Mouse (Mus musculus) splenic B cell, adult 2 months (primary cell): ENCODE data around the gene Lipc.

ENCODE experiments used
- DNase-seq: peaks from one replicate; pipeline ENCODE4 v3.0.0-alpha.2; 2011; ENCODE audit warnings: low read depth, low spot score
- H3K27me3 ChIP-seq: 2 replicates; pipeline ENCODE4 v1.6.1; 2012; ENCODE audit warnings: mild to moderate bottlenecking, low read length, moderate library complexity, mixed read lengths; ENCODE audit not compliant: control insufficient read depth, poor library complexity, insufficient read depth, severe bottlenecking
- H3K36me3 ChIP-seq: 2 replicates; pipeline ENCODE4 v1.6.1; 2012; ENCODE audit warnings: mild to moderate bottlenecking, low read length, moderate library complexity, mixed read lengths; ENCODE audit not compliant: control insufficient read depth, poor library complexity, insufficient read depth, severe bottlenecking

Lipc gene

GRCm38 (mm10) chr9:70817396-70817795 lies 134.6 kb downstream of the Lipc start:
- Histone ChIP-seq H3K36me3 (no peaks in the 10 kb centered on the region), H3K27me3 (no peaks in the 10 kb centered on the region)
- no peak for DNase-seq

GRCm38 (mm10) chr9:70816701-70817305 lies 135.2 kb downstream of the Lipc start:
- DNase-seq: peak; percentile 56
- Histone ChIP-seq H3K27me3 (no peaks in the 10 kb centered on the region), H3K36me3 (no peaks in the 10 kb centered on the region)

GRCm38 (mm10) chr9:70812551-70812950 lies 139.5 kb downstream of the Lipc start:
- Histone ChIP-seq H3K36me3 (no peaks in the 10 kb centered on the region), H3K27me3 (no peaks in the 10 kb centered on the region)
- no peak for DNase-seq

GRCm38 (mm10) chr9:70807714-70808113 lies 144.3 kb downstream of the Lipc start:
- H3K36me3 ChIP-seq: no peaks in the 10 kb centered on the region
- no peak for DNase-seq
- H3K27me3 ChIP-seq: no peaks in the 10 kb centered on the region

- no peak for DNase-seq
- no peaks in the 10 kb centered on the region for H3K27me3 ChIP-seq
- no peaks in the 10 kb centered on the region for H3K36me3 ChIP-seq
These were observed 146.0 kb downstream of the Lipc start for GRCm38 (mm10) chr9:70806069-70806468.

- no peak for DNase-seq
- Histone ChIP-seq H3K27me3 (no peaks in the 10 kb centered on the region), H3K36me3 (no peaks in the 10 kb centered on the region)
These were observed 149.2 kb downstream of the Lipc start for GRCm38 (mm10) chr9:70802816-70803215.

GRCm38 (mm10) chr9:70801761-70802160 lies 150.3 kb downstream of the Lipc start:
- no peak for DNase-seq
- H3K27me3 ChIP-seq: no peaks in the 10 kb centered on the region
- H3K36me3 ChIP-seq: no peaks in the 10 kb centered on the region

- no peak for DNase-seq
- H3K27me3 ChIP-seq: no peaks in the 10 kb centered on the region
These were observed 151.3 kb downstream of the Lipc start for GRCm38 (mm10) chr9:70800588-70801315.

GRCm38 (mm10) chr9:70795439-70795757 lies 156.6 kb downstream of the Lipc start:
- Histone ChIP-seq H3K36me3 (no peaks in the 10 kb centered on the region), H3K27me3 (no peaks in the 10 kb centered on the region)
- no peak for DNase-seq

More at GRCm38 (mm10) chr9:70800588-70801315, 151.3 kb downstream of the Lipc start:
- no peaks in the 10 kb centered on the region for H3K36me3 ChIP-seq

- DNase-seq: no peak
- Histone ChIP-seq H3K36me3 (no peaks in the 10 kb centered on the region), H3K27me3 (no peaks in the 10 kb centered on the region)
These were observed 157.2 kb downstream of the Lipc start for GRCm38 (mm10) chr9:70794643-70795438.

GRCm38 (mm10) chr9:70790621-70791020 lies 161.4 kb downstream of the Lipc start:
- Histone ChIP-seq H3K27me3 (no peaks in the 10 kb centered on the region), H3K36me3 (no peaks in the 10 kb centered on the region)
- no peak for DNase-seq

- Histone ChIP-seq H3K27me3 (no peaks in the 10 kb centered on the region), H3K36me3 (no peaks in the 10 kb centered on the region)
- no peak for DNase-seq
These were observed 163.3 kb downstream of the Lipc start for GRCm38 (mm10) chr9:70788705-70789104.

- no peak for DNase-seq
- no peaks in the 10 kb centered on the region for H3K27me3 ChIP-seq
These were observed 169.8 kb downstream of the Lipc start for GRCm38 (mm10) chr9:70782191-70782590.

GRCm38 (mm10) chr9:70775517-70775916 lies 176.5 kb downstream of the Lipc start:
- peaks cover 7% of the 10 kb centered on the region for H3K36me3 ChIP-seq
- H3K27me3 ChIP-seq: no peaks in the 10 kb centered on the region
- no peak for DNase-seq

More at GRCm38 (mm10) chr9:70782191-70782590, 169.8 kb downstream of the Lipc start:
- H3K36me3 ChIP-seq: peaks cover 7% of the 10 kb centered on the region

- DNase-seq: peak; percentile 73
- Histone ChIP-seq H3K36me3 (peaks cover 6% of the 10 kb centered on the region), H3K27me3 (no peaks in the 10 kb centered on the region)
These were observed 191.1 kb downstream of the Lipc start for GRCm38 (mm10) chr9:70760974-70761373.
